Mouse (Mus musculus) testis, adult 2 months (tissue): ENCODE results near the gene Fbxw10. TPM values are rescaled to one million over a fixed set of nuclear protein-coding genes. Genes with fewer than 3 reads are reported as not detected.

Source experiments
- H3K27ac ChIP-seq: fragments of 200-500 bp; 2 replicates; pipeline ENCODE4 v1.5.1; 2012; ENCODE audit warnings: low read depth, low read length; ENCODE audit not compliant: control insufficient read depth, insufficient read depth
- H3K27me3 ChIP-seq: fragments of 200-500 bp; 2 replicates; pipeline ENCODE4 v1.6.1; 2012; ENCODE audit warnings: mild to moderate bottlenecking, low read length, moderate library complexity; ENCODE audit not compliant: control insufficient read depth, insufficient read depth
- H3K36me3 ChIP-seq: fragments of 200-500 bp; 2 replicates; pipeline ENCODE4 v1.6.1; 2012; ENCODE audit warnings: mild to moderate bottlenecking, low read length; ENCODE audit not compliant: control insufficient read depth, insufficient read depth
- H3K4me1 ChIP-seq: fragments of 200-500 bp; 2 replicates; pipeline ENCODE4 v1.6.1; 2012; ENCODE audit warnings: low read length; ENCODE audit not compliant: control insufficient read depth, insufficient read depth
- H3K4me3 ChIP-seq: fragments of 200-500 bp; 2 replicates; pipeline ENCODE4 v1.5.1; 2012; ENCODE audit warnings: low read depth, mild to moderate bottlenecking, low read length, moderate library complexity, mixed read lengths; ENCODE audit not compliant: control insufficient read depth
- CTCF ChIP-seq: fragments of 200-500 bp; IDR thresholded peaks from 2 replicates; pipeline ENCODE4 v1.5.1; 2012; ENCODE audit warnings: low read depth, mild to moderate bottlenecking, inconsistent platforms, low read length, moderate library complexity; ENCODE audit not compliant: control insufficient read depth, insufficient read depth, insufficient replicate concordance
- POLR2A ChIP-seq: fragments of 200-500 bp; IDR thresholded peaks from 2 replicates; pipeline ENCODE4 v1.6.1; 2012; ENCODE audit warnings: low read depth, mild to moderate bottlenecking, inconsistent platforms, low read length, moderate library complexity; ENCODE audit not compliant: control insufficient read depth
- polyA plus RNA-seq: library from polyadenylated mRNA; depleted of rRNA; stranded (reverse); fragments of >200 nt; gene quantifications from 2 replicates; pipeline ENCODE4 v1.2.3, GENCODE M21; 2012; rRNA removed

Fbxw10 gene
- polyA plus RNA-seq, 1 experiment = 90.8 TPM

DNA sequence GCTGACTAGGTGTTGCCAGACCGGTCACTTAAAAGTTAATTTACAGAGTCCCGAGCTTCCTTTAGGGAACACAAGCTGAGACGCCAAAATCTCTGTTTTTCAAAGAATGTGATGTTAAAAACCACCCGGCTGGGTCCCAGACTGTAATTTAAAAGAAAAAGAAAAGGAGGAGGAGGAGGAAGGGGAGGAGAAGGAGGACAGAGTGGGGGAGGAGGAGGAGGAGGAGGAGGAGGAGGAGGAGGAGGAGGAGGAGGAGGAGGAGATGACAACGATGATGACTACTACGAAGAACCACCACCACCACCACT is 73.8 kb downstream of the Fbxw10 start:
- TF ChIP-seq CTCF (no peak), POLR2A (no peak)
- peak overlapping the region; percentile 72 for H3K4me3 ChIP-seq
- H3K36me3 ChIP-seq = no peaks in the 10 kb centered on the region
- H3K27me3 ChIP-seq = no peaks in the 10 kb centered on the region
- H3K27ac ChIP-seq = no peak overlapping the region
- peaks cover 7% of the 10 kb centered on the region for H3K4me1 ChIP-seq

- no peaks in the 10 kb centered on the region for H3K27me3 ChIP-seq
- peak overlapping the region; percentile 8 for H3K27ac ChIP-seq
- no peaks in the 10 kb centered on the region for H3K36me3 ChIP-seq
Measured at GRCm38 (mm10) chr11:62921052-62921977, 74.4 kb downstream of the Fbxw10 start.

GRCm38 (mm10) chr11:62924091-62924761 is 77.4 kb downstream of the Fbxw10 start:
- H3K27ac ChIP-seq = peak overlapping the region; percentile 24; the same call in 1 of the 2 replicates

More at GRCm38 (mm10) chr11:62921052-62921977, 74.4 kb downstream of the Fbxw10 start:
- Histone ChIP-seq H3K4me3 (peak overlapping the region; percentile 72), H3K4me1 (peaks cover 7% of the 10 kb centered on the region)
- TF ChIP-seq CTCF = peak; percentile 91; the same call in 1 of the 2 replicates
- peak; percentile 40; the same call in 1 of the 2 replicates for TF ChIP-seq POLR2A

More at GRCm38 (mm10) chr11:62924091-62924761, 77.4 kb downstream of the Fbxw10 start:
- Histone ChIP-seq H3K36me3 (no peaks in the 10 kb centered on the region), H3K4me3 (no peak overlapping the region), H3K27me3 (no peaks in the 10 kb centered on the region), H3K4me1 (peaks cover 7% of the 10 kb centered on the region)
- TF ChIP-seq POLR2A (no peak), CTCF (no peak)

Other genes starting within 250 kb of the Fbxw10 start
- gene Lrrc75a, start 198.5 kb upstream of the Fbxw10 start, polyA plus RNA-seq = 6.8 and 8.0 TPM in 2 replicates
- 5.2 and 8.6 TPM in 2 replicates for gene Mmgt2, start 198.4 kb upstream of the Fbxw10 start, polyA plus RNA-seq
- gene Zfp287, start 115.2 kb upstream of the Fbxw10 start, polyA plus RNA-seq = 2.0 and 2.7 TPM in 2 replicates
- gene Gm10428, start 94.0 kb upstream of the Fbxw10 start, polyA plus RNA-seq = not detected in 2 replicates
- 7.8 and 8.1 TPM in 2 replicates for gene Zfp286, start 57.6 kb upstream of the Fbxw10 start, polyA plus RNA-seq
- 0.19 and 0.28 TPM in 2 replicates for gene Trim16, start 26.8 kb upstream of the Fbxw10 start, polyA plus RNA-seq
- 21.3 and 25.5 TPM in 2 replicates for gene Tvp23b, start 32.4 kb downstream of the Fbxw10 start, polyA plus RNA-seq
- gene Cdrt4, start 104.1 kb downstream of the Fbxw10 start, polyA plus RNA-seq = 330 and 374 TPM in 2 replicates
- gene Tekt3, start 214.6 kb downstream of the Fbxw10 start, polyA plus RNA-seq = 122 and 126 TPM in 2 replicates